Mouse (Mus musculus) myocyte (in vitro differentiated cells): ENCODE measurements around the gene Helz.

Experiments used
- CEBPB ChIP-seq: IDR thresholded peaks from 2 replicates; pipeline ENCODE4 v1.6.1; 2011; ENCODE audit warnings: mild to moderate bottlenecking, moderate library complexity; ENCODE audit not compliant: poor library complexity, insufficient read depth, severe bottlenecking
- E2F4 ChIP-seq: IDR thresholded peaks from one replicate; pipeline ENCODE4 v1.6.1; 2011; ENCODE audit warnings: mild to moderate bottlenecking, control low read depth, moderate library complexity; ENCODE audit not compliant: insufficient read depth
- MAX ChIP-seq: IDR thresholded peaks from one replicate; pipeline ENCODE4 v1.6.1; 2011; ENCODE audit warnings: low read depth, mild to moderate bottlenecking, control low read depth
- MYOG ChIP-seq, 3 experiments: IDR thresholded peaks; one replicate each; pipeline ENCODE4 v1.6.1; 2011; ENCODE audit warnings: control low read depth in 2 of 3, low read depth in 2 of 3, mild to moderate bottlenecking in 2 of 3; ENCODE audit not compliant: insufficient read length in 2 of 3, control insufficient read depth in 1 of 3, insufficient read depth in 1 of 3
- POLR2A ChIP-seq: IDR thresholded peaks from one replicate; pipeline ENCODE4 v1.6.1; 2011; ENCODE audit warnings: low read depth, mild to moderate bottlenecking, control low read depth, moderate library complexity; ENCODE audit not compliant: insufficient read length
- POLR2AphosphoS2 ChIP-seq: IDR thresholded peaks from one replicate; pipeline ENCODE4 v1.6.1; 2011; ENCODE audit warnings: low read depth, control low read depth; ENCODE audit not compliant: insufficient read length
- SRF ChIP-seq: IDR thresholded peaks from one replicate; pipeline ENCODE4 v1.6.1; 2011; ENCODE audit warnings: low read depth; ENCODE audit not compliant: control insufficient read depth, insufficient read length
- TCF12 ChIP-seq: IDR thresholded peaks from one replicate; pipeline ENCODE4 v1.6.1; 2011; ENCODE audit warnings: mild to moderate bottlenecking, control low read depth; ENCODE audit not compliant: poor library complexity, insufficient read depth, severe bottlenecking
- TCF3 ChIP-seq: IDR thresholded peaks from one replicate; pipeline ENCODE4 v1.6.1; 2011; ENCODE audit warnings: low read depth, control low read depth; ENCODE audit not compliant: insufficient read length
- USF1 ChIP-seq: IDR thresholded peaks from one replicate; pipeline ENCODE4 v1.6.1; 2011; ENCODE audit warnings: low read depth, mild to moderate bottlenecking, control low read depth, moderate library complexity

- TF ChIP-seq POLR2A, result no peak
- no peak for TF ChIP-seq CEBPB
- no peak for TF ChIP-seq POLR2AphosphoS2
- no peak for TF ChIP-seq SRF
- TF ChIP-seq USF1, result no peak
- TF ChIP-seq E2F4, result no peak
- TF ChIP-seq MAX, result no peak
- TF ChIP-seq TCF12, result no peak
- TF ChIP-seq TCF3, result no peak
- TF ChIP-seq MYOG (IDR thresholded peaks at IDR 0.05; ENCODE audit: control insufficient read depth in 1 of 3, insufficient read depth in 1 of 3, insufficient read length in 2 of 3, low read depth in 2 of 3), result no peak
Observed at GRCm38 (mm10) chr11:107538994-107539393, 8.7 kb upstream of the Helz start.
